Mouse (Mus musculus) limb, embryonic 15.5 days (tissue): ENCODE data around the gene Mcoln2. TPM values are rescaled to one million over a fixed set of nuclear protein-coding genes. Genes with fewer than 3 reads are reported as not detected.

Experiments used
- ATAC-seq: fragments of 200-750 bp; cut with Nextera tagmentation; 2 replicates; pipeline ENCODE4 v1.8.0; 2017; ENCODE audit warnings: low read depth, moderate TSS enrichment; ENCODE audit not compliant: insufficient number of reproducible peaks, low FRiP score, low TSS enrichment
- H3K27ac ChIP-seq: fragments of 300-500 bp; sonication (generic); 2 replicates; pipeline ENCODE4 v1.5.1; 2015; ENCODE audit warnings: moderate library complexity, mild to moderate bottlenecking, inconsistent platforms
- H3K27me3 ChIP-seq: fragments of 300-500 bp; sonication (generic); 2 replicates; pipeline ENCODE4 v1.6.1; 2015; ENCODE audit warnings: inconsistent platforms
- H3K36me3 ChIP-seq: fragments of 300-500 bp; sonication (generic); 2 replicates; pipeline ENCODE4 v1.6.1; 2015; ENCODE audit warnings: inconsistent platforms
- H3K4me1 ChIP-seq: fragments of 300-500 bp; sonication (generic); 2 replicates; pipeline ENCODE4 v1.6.1; 2015; ENCODE audit warnings: inconsistent platforms
- H3K4me2 ChIP-seq: fragments of 300-500 bp; sonication (generic); 2 replicates; pipeline ENCODE4 v1.6.1; 2015; ENCODE audit warnings: mild to moderate bottlenecking, inconsistent platforms
- H3K4me3 ChIP-seq: fragments of 300-500 bp; sonication (generic); 2 replicates; pipeline ENCODE4 v1.5.1; 2015; ENCODE audit warnings: mild to moderate bottlenecking, inconsistent platforms
- H3K9ac ChIP-seq: fragments of 300-500 bp; sonication (generic); 2 replicates; pipeline ENCODE4 v1.6.1; 2015; ENCODE audit warnings: inconsistent platforms
- H3K9me3 ChIP-seq: fragments of 300-500 bp; sonication (generic); 2 replicates; pipeline ENCODE4 v1.6.1; 2016; ENCODE audit warnings: inconsistent platforms
- WGBS: fragments of 180-500 bp; shearing (Covaris S2); methylation state at CpG from one replicate; pipeline ENCODE4 v1.1.7; 2015; 5-methylcytosine and 5-hydroxymethylcytosine counted together
- polyA plus RNA-seq: library from polyadenylated mRNA; unstranded; fragments of >200 nt; fragmentation: Nextera tagmentation; extraction: Ambion mirVana; gene quantifications from 2 replicates; pipeline ENCODE4 v1.2.1, GENCODE M21; 2015

Gene Mcoln2
- polyA plus RNA-seq, 1 experiment from 2014 or later = 2.3 TPM

DNA sequence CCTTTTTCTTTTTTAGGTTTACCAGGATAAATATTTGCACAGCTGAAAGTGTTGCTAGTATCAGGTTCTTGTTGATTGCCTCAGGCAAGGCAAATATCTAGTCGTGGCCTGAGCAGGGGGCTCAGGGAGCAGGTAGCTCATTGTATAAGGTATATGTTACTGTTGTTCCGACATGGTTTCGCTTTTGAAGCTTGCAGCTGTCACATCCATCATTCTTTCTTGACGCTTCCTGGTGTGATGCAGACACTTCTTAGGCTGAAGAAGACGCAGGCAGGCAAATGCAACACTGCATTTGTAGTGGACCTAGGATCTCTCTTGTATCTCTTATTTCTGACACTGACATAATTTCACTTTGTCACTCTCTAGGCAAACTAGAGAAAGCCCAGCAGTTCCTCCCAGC is 63.7 kb downstream of the Mcoln2 start:
- Histone ChIP-seq H3K27ac (no peak overlapping the region), H3K4me1 (no peaks in the 10 kb centered on the region), H3K9me3 (no peaks in the 10 kb centered on the region), H3K4me3 (no peak overlapping the region), H3K36me3 (no peaks in the 10 kb centered on the region), H3K27me3 (no peaks in the 10 kb centered on the region), H3K4me2 (no peak overlapping the region), H3K9ac (no peak overlapping the region)
- ATAC-seq = no peak
- WGBS = 47% methylated on average over 5 of the region's 5 CpGs

DNA sequence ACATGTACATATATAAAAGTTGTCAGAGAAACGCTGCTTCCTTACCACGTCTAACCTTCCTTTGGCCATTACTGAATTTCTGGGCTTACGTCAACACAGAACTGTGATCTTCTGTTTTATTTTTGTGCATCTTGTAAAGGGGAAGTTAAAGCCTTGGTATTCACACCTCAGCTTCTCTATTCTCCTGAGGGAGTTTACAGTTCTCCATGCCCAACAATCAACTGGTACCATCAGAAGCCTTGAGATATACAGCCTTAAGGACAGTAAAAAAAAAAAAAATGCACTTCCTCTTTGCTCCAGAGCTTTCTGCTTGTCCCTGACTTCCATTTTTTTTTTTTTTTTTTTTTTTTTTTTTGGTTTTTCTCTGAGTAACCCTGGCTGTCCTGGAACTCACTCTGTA is 66.9 kb downstream of the Mcoln2 start:
- 87% methylated on average over 3 of the region's 3 CpGs for WGBS

GRCm38 (mm10) chr3:146220776-146221486 is 71.3 kb downstream of the Mcoln2 start, which contains the start of gene Lpar3:
Gene Lpar3, plus strand, starts transcription at chr3:146220963.
- Histone ChIP-seq H3K4me2 (peak within 1 kb of the TSS; percentile 94), H3K4me3 (peak within 1 kb of the TSS; percentile 59), H3K27ac (no peak within 1 kb of the TSS), H3K9ac (peak within 1 kb of the TSS; percentile 45; the same call in 1 of the 2 replicates), H3K27me3 (peaks cover 37% of the 10 kb centered on the region), H3K36me3 (no peaks in the 10 kb centered on the region), H3K9me3 (no peaks in the 10 kb centered on the region), H3K4me1 (peaks cover 11% of the 10 kb centered on the region)
- ATAC-seq = peak; percentile 71; the same call in 1 of the 2 replicates
- under 1% methylated on average over 73 of the region's 73 CpGs for WGBS

More for the DNA sequence above, 66.9 kb downstream of the Mcoln2 start:
- Histone ChIP-seq H3K9me3 (no peaks in the 10 kb centered on the region), H3K4me1 (peaks cover 10% of the 10 kb centered on the region), H3K9ac (no peak overlapping the region), H3K27ac (no peak overlapping the region), H3K36me3 (no peaks in the 10 kb centered on the region), H3K27me3 (peaks cover 19% of the 10 kb centered on the region), H3K4me3 (no peak overlapping the region), H3K4me2 (no peak overlapping the region)
- no peak for ATAC-seq

DNA sequence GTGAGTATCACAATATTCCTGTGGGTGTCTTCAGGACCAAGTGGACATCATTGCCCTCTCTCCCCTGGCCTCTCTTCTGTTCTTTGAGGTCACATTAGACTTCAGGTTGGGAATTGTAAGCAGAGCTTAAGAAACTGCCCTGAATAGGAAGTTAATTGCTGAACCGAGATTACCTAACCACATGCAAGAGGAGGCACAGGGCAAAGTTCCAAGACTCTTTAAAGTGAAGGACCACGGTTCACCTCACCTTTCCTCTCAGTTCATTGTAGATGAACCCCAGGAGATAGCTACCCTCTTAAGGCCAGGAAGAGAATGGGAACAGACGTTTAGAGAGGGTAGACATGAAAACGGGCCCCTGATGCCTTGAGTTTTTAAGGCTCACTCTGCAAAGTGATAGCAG is 74.6 kb downstream of the Mcoln2 start:
- no peak overlapping the region for H3K4me3 ChIP-seq
- ATAC-seq = no peak
- H3K9me3 ChIP-seq = no peaks in the 10 kb centered on the region
- H3K9ac ChIP-seq = no peak overlapping the region
- no peak overlapping the region for H3K4me2 ChIP-seq
- H3K27me3 ChIP-seq = peaks cover 37% of the 10 kb centered on the region
- no peak overlapping the region for H3K27ac ChIP-seq
- H3K4me1 ChIP-seq = peaks cover 11% of the 10 kb centered on the region
- no peaks in the 10 kb centered on the region for H3K36me3 ChIP-seq
- WGBS = 58% methylated on average over 4 of the region's 4 CpGs

DNA sequence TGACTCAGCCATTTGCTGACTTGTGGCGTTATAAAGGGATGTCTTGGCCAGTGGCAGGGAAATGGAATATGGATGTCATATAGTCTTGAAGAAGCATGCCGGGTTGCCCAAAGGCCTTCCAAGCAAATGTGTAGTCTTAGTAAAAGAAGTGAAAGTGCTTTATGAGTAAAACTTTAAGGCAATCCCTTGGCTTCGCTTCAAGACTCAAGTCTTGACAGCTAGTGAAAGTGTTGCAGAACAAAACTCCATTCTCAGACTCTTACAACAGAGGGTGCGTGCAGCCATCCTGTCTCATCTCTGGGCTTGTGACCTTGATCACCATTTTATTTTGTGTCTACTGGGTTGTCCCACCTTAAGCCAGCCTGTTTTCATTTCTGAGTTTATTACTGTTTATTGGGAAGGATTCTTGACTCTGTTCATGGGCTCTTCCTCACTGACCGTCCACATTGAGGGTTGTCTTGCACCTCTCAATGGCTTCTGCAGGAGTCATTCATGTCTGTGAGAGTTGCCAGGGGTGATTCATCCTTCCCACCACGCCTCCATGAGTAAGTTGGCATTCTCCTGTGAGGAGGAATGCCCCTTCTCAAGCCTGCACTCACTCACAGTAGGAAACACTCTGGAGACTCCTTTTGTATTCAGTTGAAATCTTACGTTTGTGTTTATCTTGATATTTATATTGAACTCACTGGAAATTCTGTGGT is 75.6 kb downstream of the Mcoln2 start:
- H3K4me1 ChIP-seq = peaks cover 11% of the 10 kb centered on the region
- no peak overlapping the region for H3K27ac ChIP-seq
- H3K4me2 ChIP-seq = no peak overlapping the region
- H3K36me3 ChIP-seq = no peaks in the 10 kb centered on the region
- H3K9me3 ChIP-seq = no peaks in the 10 kb centered on the region
- H3K9ac ChIP-seq = no peak overlapping the region
- no peak overlapping the region for H3K4me3 ChIP-seq
- WGBS = 77% methylated on average over 7 of the region's 7 CpGs
- H3K27me3 ChIP-seq = peaks cover 35% of the 10 kb centered on the region
- no peak for ATAC-seq

GRCm38 (mm10) chr3:146227427-146227826 is 77.8 kb downstream of the Mcoln2 start:
- 61% methylated on average over 3 of the region's 3 CpGs for WGBS
- H3K27ac ChIP-seq = no peak overlapping the region
- H3K9ac ChIP-seq = no peak overlapping the region
- no peaks in the 10 kb centered on the region for H3K9me3 ChIP-seq
- ATAC-seq = no peak
- no peak overlapping the region for H3K4me2 ChIP-seq
- peaks cover 13% of the 10 kb centered on the region for H3K27me3 ChIP-seq
- no peaks in the 10 kb centered on the region for H3K4me1 ChIP-seq
- no peaks in the 10 kb centered on the region for H3K36me3 ChIP-seq
- no peak overlapping the region for H3K4me3 ChIP-seq

GRCm38 (mm10) chr3:146228559-146229310 is 79.1 kb downstream of the Mcoln2 start:
- Histone ChIP-seq H3K9me3 (no peaks in the 10 kb centered on the region), H3K36me3 (no peaks in the 10 kb centered on the region), H3K4me2 (no peak overlapping the region), H3K27me3 (peaks cover 4% of the 10 kb centered on the region; the same call in 1 of the 2 replicates), H3K9ac (no peak overlapping the region), H3K27ac (no peak overlapping the region), H3K4me1 (no peaks in the 10 kb centered on the region), H3K4me3 (no peak overlapping the region)
- WGBS = 91% methylated on average over 13 of the region's 13 CpGs
- ATAC-seq = no peak

GRCm38 (mm10) chr3:146232708-146233107 is 83.1 kb downstream of the Mcoln2 start:
- no peak for ATAC-seq
- H3K36me3 ChIP-seq = no peaks in the 10 kb centered on the region
- no peak overlapping the region for H3K4me2 ChIP-seq
- H3K4me3 ChIP-seq = no peak overlapping the region
- H3K4me1 ChIP-seq = peaks cover 5% of the 10 kb centered on the region
- 65% methylated on average over 7 of the region's 7 CpGs for WGBS
- H3K27me3 ChIP-seq = no peaks in the 10 kb centered on the region; the same call in 1 of the 2 replicates
- no peaks in the 10 kb centered on the region for H3K9me3 ChIP-seq
- H3K9ac ChIP-seq = no peak overlapping the region
- no peak overlapping the region for H3K27ac ChIP-seq

DNA sequence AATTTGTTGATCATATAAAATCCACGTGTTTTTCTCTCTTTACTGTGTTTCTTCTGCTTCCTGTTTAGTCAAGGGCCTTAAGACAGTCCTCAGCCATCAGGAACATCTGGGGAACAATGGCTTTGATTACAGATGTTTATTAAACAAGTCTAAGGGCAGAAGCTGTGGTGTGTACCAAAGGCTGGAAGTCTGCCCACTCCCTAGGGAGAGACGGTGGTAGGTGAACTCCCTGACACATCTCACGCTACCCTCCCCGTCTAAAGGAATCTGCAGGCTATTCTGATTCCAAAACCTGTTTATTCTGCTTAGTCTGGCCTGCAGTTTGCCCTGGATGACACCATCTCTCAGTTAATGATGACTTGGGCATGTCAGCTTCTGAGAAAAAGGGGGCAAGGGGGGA is 84.1 kb downstream of the Mcoln2 start:
- Histone ChIP-seq H3K27me3 (no peaks in the 10 kb centered on the region; the same call in 1 of the 2 replicates), H3K9ac (no peak overlapping the region), H3K36me3 (no peaks in the 10 kb centered on the region), H3K9me3 (no peaks in the 10 kb centered on the region), H3K4me3 (no peak overlapping the region), H3K4me1 (peaks cover 5% of the 10 kb centered on the region), H3K4me2 (no peak overlapping the region), H3K27ac (no peak overlapping the region)
- WGBS = 52% methylated on average over 4 of the region's 4 CpGs
- no peak for ATAC-seq

- Histone ChIP-seq H3K9ac (no peak overlapping the region), H3K36me3 (no peaks in the 10 kb centered on the region), H3K4me3 (no peak overlapping the region), H3K4me1 (peaks cover 5% of the 10 kb centered on the region), H3K9me3 (no peaks in the 10 kb centered on the region), H3K4me2 (no peak overlapping the region), H3K27ac (no peak overlapping the region), H3K27me3 (no peaks in the 10 kb centered on the region; the same call in 1 of the 2 replicates)
- ATAC-seq = no peak
- WGBS = 74% methylated on average over 10 of the region's 10 CpGs
These were observed 84.9 kb downstream of the Mcoln2 start for GRCm38 (mm10) chr3:146234530-146234929.

GRCm38 (mm10) chr3:146236280-146236679 is 86.6 kb downstream of the Mcoln2 start:
- WGBS = 34% methylated on average over 8 of the region's 8 CpGs
- Histone ChIP-seq H3K4me3 (no peak overlapping the region), H3K4me1 (peaks cover 5% of the 10 kb centered on the region), H3K27me3 (no peaks in the 10 kb centered on the region; the same call in 1 of the 2 replicates), H3K4me2 (no peak overlapping the region), H3K36me3 (no peaks in the 10 kb centered on the region), H3K9me3 (no peaks in the 10 kb centered on the region), H3K27ac (no peak overlapping the region), H3K9ac (no peak overlapping the region)
- no peak for ATAC-seq

GRCm38 (mm10) chr3:146237676-146238075 is 88.0 kb downstream of the Mcoln2 start:
- H3K9ac ChIP-seq = no peak overlapping the region
- no peaks in the 10 kb centered on the region for H3K36me3 ChIP-seq
- no peaks in the 10 kb centered on the region for H3K9me3 ChIP-seq
- peaks cover 5% of the 10 kb centered on the region for H3K4me1 ChIP-seq
- no peaks in the 10 kb centered on the region; the same call in 1 of the 2 replicates for H3K27me3 ChIP-seq
- no peak overlapping the region for H3K4me2 ChIP-seq
- ATAC-seq = no peak
- no peak overlapping the region for H3K4me3 ChIP-seq
- H3K27ac ChIP-seq = no peak overlapping the region
- whole genome bisulfite sequencing = 73% methylated on average over 5 of the region's 5 CpGs
